Mouse (Mus musculus): ENCODE data around the gene Cspg5. TPM values are rescaled to one million over a fixed set of nuclear protein-coding genes. Genes with fewer than 3 reads are reported as not detected.

Cspg5 gene
- 0.20 and 0.27 TPM in 2 replicates for polyA plus RNA-seq (2015; fragmentation: Nextera tagmentation; extraction: Ambion mirVana)

- no peak for DNase-seq
- WGBS (ENCODE audit: insufficient replicate concordance) = 50% methylated on average over 7 of the region's 7 CpGs
- peak within 1 kb of the TSS; percentile 93 for H3K4me2 ChIP-seq
- peaks cover 58% of the 10 kb centered on the region for H3K27me3 ChIP-seq
- H3K4me1 ChIP-seq (replicated peaks) = peaks cover 21% of the 10 kb centered on the region
- H3K27ac ChIP-seq = no peak within 1 kb of the TSS
- no peak within 1 kb of the TSS for H3K9ac ChIP-seq
- peak within 1 kb of the TSS; percentile 66 for H3K4me3 ChIP-seq (replicated peaks)
- no peak for ATAC-seq (ENCODE audit: low read depth)
- peaks cover 3% of the 10 kb centered on the region for H3K36me3 ChIP-seq
- no peaks in the 10 kb centered on the region for H3K9me3 ChIP-seq (replicated peaks)
Measured at GRCm38 (mm10) chr9:110243221-110243833, at the start of gene Cspg5. Gene Cspg5, plus strand, starts transcription at chr9:110243783.

GRCm38 (mm10) chr9:110199870-110200269, 43.7 kb upstream of the Cspg5 start:
- DNase-seq = no peak
- H3K27ac ChIP-seq = no peak overlapping the region
- H3K9me3 ChIP-seq (replicated peaks) = no peaks in the 10 kb centered on the region
- ATAC-seq (ENCODE audit: low read depth) = no peak
- H3K4me1 ChIP-seq (replicated peaks) = no peaks in the 10 kb centered on the region
- no peak overlapping the region for H3K4me3 ChIP-seq (replicated peaks)
- no peak overlapping the region for H3K9ac ChIP-seq
- peaks cover 71% of the 10 kb centered on the region for H3K36me3 ChIP-seq
- no peaks in the 10 kb centered on the region for H3K27me3 ChIP-seq
- WGBS (ENCODE audit: insufficient replicate concordance) = 71% methylated on average over 2 of the region's 2 CpGs
- H3K4me2 ChIP-seq = no peak overlapping the region

- Histone ChIP-seq H3K4me3 (replicated peaks) (no peak overlapping the region), H3K4me2 (no peak overlapping the region), H3K9ac (no peak overlapping the region), H3K9me3 (replicated peaks) (no peaks in the 10 kb centered on the region), H3K27me3 (no peaks in the 10 kb centered on the region), H3K36me3 (peaks cover 74% of the 10 kb centered on the region), H3K4me1 (replicated peaks) (no peaks in the 10 kb centered on the region), H3K27ac (no peak overlapping the region)
- 80% methylated on average over 15 of the region's 15 CpGs for WGBS (ENCODE audit: insufficient replicate concordance)
- no peak for ATAC-seq (ENCODE audit: low read depth)
- DNase-seq = no peak
Measured at GRCm38 (mm10) chr9:110205526-110206404, 37.8 kb upstream of the Cspg5 start.

GRCm38 (mm10) chr9:110206437-110206836, 37.1 kb upstream of the Cspg5 start:
- WGBS (ENCODE audit: insufficient replicate concordance) = 87% methylated on average over 2 of the region's 2 CpGs
- no peak overlapping the region for H3K27ac ChIP-seq
- H3K4me1 ChIP-seq (replicated peaks) = no peaks in the 10 kb centered on the region
- DNase-seq (no peak), ATAC-seq (ENCODE audit: low read depth) (no peak)
- no peaks in the 10 kb centered on the region for H3K9me3 ChIP-seq (replicated peaks)
- no peak overlapping the region for H3K4me2 ChIP-seq
- no peaks in the 10 kb centered on the region for H3K27me3 ChIP-seq
- peaks cover 75% of the 10 kb centered on the region for H3K36me3 ChIP-seq
- no peak overlapping the region for H3K9ac ChIP-seq
- H3K4me3 ChIP-seq (replicated peaks) = no peak overlapping the region

- Histone ChIP-seq H3K36me3 (peaks cover 76% of the 10 kb centered on the region), H3K9ac (no peak overlapping the region), H3K9me3 (replicated peaks) (no peaks in the 10 kb centered on the region), H3K4me1 (replicated peaks) (no peaks in the 10 kb centered on the region), H3K27me3 (no peaks in the 10 kb centered on the region), H3K4me2 (no peak overlapping the region), H3K27ac (no peak overlapping the region), H3K4me3 (replicated peaks) (no peak overlapping the region)
- WGBS (ENCODE audit: insufficient replicate concordance) = 66% methylated on average over 7 of the region's 7 CpGs
- DNase-seq (no peak), ATAC-seq (ENCODE audit: low read depth) (no peak)
Measured at GRCm38 (mm10) chr9:110208265-110208664, 35.3 kb upstream of the Cspg5 start.

- no peak overlapping the region for H3K4me3 ChIP-seq (replicated peaks)
- WGBS (ENCODE audit: insufficient replicate concordance) = 87% methylated on average over 3 of the region's 3 CpGs
- DNase-seq = no peak
- H3K9ac ChIP-seq = no peak overlapping the region
- H3K27me3 ChIP-seq = no peaks in the 10 kb centered on the region
- ATAC-seq (ENCODE audit: low read depth) = no peak
- peaks cover 76% of the 10 kb centered on the region for H3K36me3 ChIP-seq
- H3K4me1 ChIP-seq (replicated peaks) = no peaks in the 10 kb centered on the region
- no peak overlapping the region for H3K4me2 ChIP-seq
- H3K27ac ChIP-seq = no peak overlapping the region
- no peaks in the 10 kb centered on the region for H3K9me3 ChIP-seq (replicated peaks)
Measured at GRCm38 (mm10) chr9:110208967-110209366, 34.6 kb upstream of the Cspg5 start.

GRCm38 (mm10) chr9:110224273-110224672, 19.3 kb upstream of the Cspg5 start:
- no peak overlapping the region for H3K4me2 ChIP-seq
- H3K4me1 ChIP-seq (replicated peaks) = no peaks in the 10 kb centered on the region
- no peak overlapping the region for H3K9ac ChIP-seq
- ATAC-seq (ENCODE audit: low read depth) = no peak
- H3K27ac ChIP-seq = no peak overlapping the region
- no peak for DNase-seq
- no peaks in the 10 kb centered on the region for H3K27me3 ChIP-seq
- no peaks in the 10 kb centered on the region for H3K9me3 ChIP-seq (replicated peaks)
- no peak overlapping the region for H3K4me3 ChIP-seq (replicated peaks)
- H3K36me3 ChIP-seq = peaks cover 73% of the 10 kb centered on the region
- WGBS (ENCODE audit: insufficient replicate concordance) = 88% methylated on average over 4 of the region's 4 CpGs

GRCm38 (mm10) chr9:110226191-110226590, 17.4 kb upstream of the Cspg5 start:
- WGBS (ENCODE audit: insufficient replicate concordance) = 82% methylated on average over 4 of the region's 4 CpGs
- Histone ChIP-seq H3K27me3 (no peaks in the 10 kb centered on the region), H3K9ac (no peak overlapping the region), H3K36me3 (peaks cover 73% of the 10 kb centered on the region), H3K4me1 (replicated peaks) (no peaks in the 10 kb centered on the region), H3K27ac (no peak overlapping the region), H3K4me2 (no peak overlapping the region), H3K9me3 (replicated peaks) (no peaks in the 10 kb centered on the region), H3K4me3 (replicated peaks) (no peak overlapping the region)
- no peak for DNase-seq
- no peak for ATAC-seq (ENCODE audit: low read depth)

GRCm38 (mm10) chr9:110228671-110229070, 14.9 kb upstream of the Cspg5 start:
- Histone ChIP-seq H3K9ac (no peak overlapping the region), H3K27me3 (no peaks in the 10 kb centered on the region), H3K4me3 (replicated peaks) (no peak overlapping the region), H3K36me3 (peaks cover 64% of the 10 kb centered on the region), H3K27ac (no peak overlapping the region), H3K9me3 (replicated peaks) (no peaks in the 10 kb centered on the region), H3K4me2 (no peak overlapping the region), H3K4me1 (replicated peaks) (no peaks in the 10 kb centered on the region)
- DNase-seq (no peak), ATAC-seq (ENCODE audit: low read depth) (no peak)
- WGBS (ENCODE audit: insufficient replicate concordance) = 89% methylated on average over 6 of the region's 6 CpGs

GRCm38 (mm10) chr9:110229112-110229511, 14.5 kb upstream of the Cspg5 start:
- Histone ChIP-seq H3K27ac (no peak overlapping the region), H3K27me3 (no peaks in the 10 kb centered on the region), H3K9ac (no peak overlapping the region), H3K9me3 (replicated peaks) (no peaks in the 10 kb centered on the region), H3K4me2 (no peak overlapping the region), H3K36me3 (peaks cover 65% of the 10 kb centered on the region), H3K4me1 (replicated peaks) (no peaks in the 10 kb centered on the region), H3K4me3 (replicated peaks) (no peak overlapping the region)
- ATAC-seq (ENCODE audit: low read depth) = no peak
- WGBS (ENCODE audit: insufficient replicate concordance) = 79% methylated on average over 1 of the region's 1 CpGs
- DNase-seq = no peak

- Histone ChIP-seq H3K9ac (no peak overlapping the region), H3K27ac (no peak overlapping the region), H3K36me3 (peaks cover 67% of the 10 kb centered on the region), H3K27me3 (no peaks in the 10 kb centered on the region), H3K4me3 (replicated peaks) (no peak overlapping the region), H3K4me1 (replicated peaks) (peaks cover 4% of the 10 kb centered on the region), H3K9me3 (replicated peaks) (no peaks in the 10 kb centered on the region), H3K4me2 (no peak overlapping the region)
- no peak for ATAC-seq (ENCODE audit: low read depth)
- WGBS (ENCODE audit: insufficient replicate concordance) = 71% methylated on average over 10 of the region's 10 CpGs
- DNase-seq = no peak
Measured at GRCm38 (mm10) chr9:110229566-110230248, 13.9 kb upstream of the Cspg5 start.

Data from liver, embryonic 13.5 days (tissue).